Mouse (Mus musculus): ENCODE results near the gene Syce1l.

- TF ChIP-seq CTCF (IDR thresholded peaks at IDR 0.05; ENCODE audit: extremely low read depth, insufficient read depth, low read length) (no peak), POLR2A (IDR thresholded peaks at IDR 0.05; ENCODE audit: extremely low read depth, insufficient read depth, low read length) (no peak)
These were observed 9.4 kb downstream of the Syce1l start for GRCm38 (mm10) chr8:113652450-113652849.

All from cortical plate, adult 2 months (tissue).